Comparison of ENCODE assay signal across 7 mouse cellular contexts in genomic region chr15:91969378-91969777, GRCm38 (mm10).
DNase-seq lines count a peak whose midpoint lies in the region; ATAC-seq and TF ChIP-seq lines count a peak whose summit lies in the region.

No protein-coding gene starts in this region.

- ATAC-seq in lung, postnatal 0 days, result no peak

- no peaks in the 10 kb centered on the region for H3K9me3 ChIP-seq in E14TG2a.4 (ENCODE audit: low read length)
- no peaks in the 10 kb centered on the region for H3K9me3 ChIP-seq in lung, postnatal 0 days (ENCODE audit: low read length)

- no peak overlapping the region for H3K4me3 ChIP-seq in E14TG2a.4 (replicated peaks; ENCODE audit: low read length)
- H3K4me3 ChIP-seq in layer of hippocampus, adult 2 months, result no peak overlapping the region
- no peak overlapping the region for H3K4me3 ChIP-seq in lung, postnatal 0 days (ENCODE audit: low read depth, low read length)

- no peak for TF ChIP-seq EP300 in lung, postnatal 0 days (IDR thresholded peaks at IDR 0.05)

- no peak overlapping the region for H3K27ac ChIP-seq in layer of hippocampus, adult 2 months
- no peak overlapping the region for H3K27ac ChIP-seq in lung, postnatal 0 days (ENCODE audit: low read length)

- peak; percentile 80 for TF ChIP-seq CTCF in E14TG2a.4 (conservative IDR thresholded peaks at IDR 0.05; ENCODE audit: low read length)
- peak; percentile 91 for TF ChIP-seq CTCF in layer of hippocampus, adult 2 months (conservative IDR thresholded peaks at IDR 0.05)
- peak; percentile 84 for TF ChIP-seq CTCF in lung, postnatal 0 days (IDR thresholded peaks at IDR 0.05)

- 0 out of 2 replicates have a peak, but pooled peaks cover 4% of the 10 kb centered on the region for H3K27me3 ChIP-seq in E14TG2a.4 (ENCODE audit: insufficient read depth, low read length)
- no peaks in the 10 kb centered on the region for H3K27me3 ChIP-seq in lung, postnatal 0 days (replicated peaks; ENCODE audit: insufficient read depth, low read length)

- peak; percentile 81 for DNase-seq in NIH3T3 (ENCODE audit: low read depth)
- DNase-seq in cerebellum, adult 9-11 months, result peak; percentile 55
- DNase-seq in frontal cortex, postnatal 14 days (ENCODE audit: low spot score in 2 of 2), result peak; percentile 17 to 68
- DNase-seq in layer of hippocampus, adult 2 months (ENCODE audit: low spot score in 2 of 2), result peak; percentile 55 to 83
- DNase-seq in lung, postnatal 0 days (ENCODE audit: low spot score), result peak; percentile 51
- peak; percentile 8 for DNase-seq in skeletal muscle tissue, adult 2 months (ENCODE audit: low read depth, low spot score)

- no peaks in the 10 kb centered on the region for H3K36me3 ChIP-seq in E14TG2a.4 (ENCODE audit: insufficient read depth, low read length)
- no peaks in the 10 kb centered on the region for H3K36me3 ChIP-seq in lung, postnatal 0 days (ENCODE audit: insufficient read depth, low read length)

- no peak overlapping the region for H3K4me2 ChIP-seq in lung, postnatal 0 days (replicated peaks; ENCODE audit: low read depth, low read length)

- 24% methylated on average over 10 of the region's 10 CpGs for WGBS in lung, postnatal 0 days

- H3K4me1 ChIP-seq in E14TG2a.4 (replicated peaks; ENCODE audit: low read depth, low read length), result peaks cover 9% of the 10 kb centered on the region
- no peaks in the 10 kb centered on the region for H3K4me1 ChIP-seq in lung, postnatal 0 days (ENCODE audit: insufficient read depth, low read depth, low read length)

- H3K9ac ChIP-seq in lung, postnatal 0 days (replicated peaks; ENCODE audit: low read depth), result no peak overlapping the region

Comparison
In these comparisons a context has a peak if more than half of its experiments do, and no peak if none do; other contexts are left out.
1. DNase-seq: peak in every context shown above with its lines; median percentile 81 in NIH3T3; 69 in layer of hippocampus, adult 2 months; 55 in cerebellum, adult 9-11 months; 51 in lung, postnatal 0 days; 42 in frontal cortex, postnatal 14 days; 8 in skeletal muscle tissue, adult 2 months.